9 mouse cellular contexts compared by ENCODE assay signal in genomic region chr5:128809406-128809805, GRCm38 (mm10).
A peak's percentile ranks its signal among the peaks of the same experiment; 100 is the strongest.
DNase-seq lines count a peak whose midpoint lies in the region; ATAC-seq lines count a peak whose summit lies in the region.
"Had no signal": no experiment of that assay in that cellular context is flagged by ENCODE, and none has a peak within 500 bp of the region (broad histone marks: within the 10 kb centered on the region; RNA-seq: fewer than 3 reads in every experiment).

No protein-coding gene starts in this region.

- H3K27ac ChIP-seq in forebrain, embryonic 13.5 days: peak overlapping the region; percentile 57
- peak overlapping the region; percentile 56; the same call in 1 of the 2 replicates for H3K27ac ChIP-seq in neural tube, embryonic 15.5 days (replicated peaks)

- no peaks in the 10 kb centered on the region for H3K36me3 ChIP-seq in forebrain, embryonic 13.5 days (ENCODE audit: poor library complexity, severe bottlenecking)
- H3K36me3 ChIP-seq in neural tube, embryonic 15.5 days: no peaks in the 10 kb centered on the region; the same call in 1 of the 2 replicates

- no peaks in the 10 kb centered on the region for H3K9me3 ChIP-seq in forebrain, embryonic 13.5 days (replicated peaks)
- no peaks in the 10 kb centered on the region for H3K9me3 ChIP-seq in neural tube, embryonic 15.5 days (replicated peaks)

- H3K9ac ChIP-seq in forebrain, embryonic 13.5 days: no peak overlapping the region
- no peak overlapping the region for H3K9ac ChIP-seq in neural tube, embryonic 15.5 days (replicated peaks)

- ATAC-seq in forebrain, embryonic 13.5 days: no peak
- no peak for ATAC-seq in neural tube, embryonic 15.5 days (ENCODE audit: low FRiP score)

- 49% methylated on average over 5 of the region's 5 CpGs for WGBS in forebrain, embryonic 13.5 days
- WGBS in neural tube, embryonic 15.5 days: 47% methylated on average over 5 of the region's 5 CpGs

- H3K4me2 ChIP-seq in forebrain, embryonic 13.5 days: no peak overlapping the region
- no peak overlapping the region for H3K4me2 ChIP-seq in neural tube, embryonic 15.5 days

- no peak overlapping the region for H3K4me3 ChIP-seq in forebrain, embryonic 13.5 days
- H3K4me3 ChIP-seq in neural tube, embryonic 15.5 days (replicated peaks): no peak overlapping the region

- H3K4me1 ChIP-seq in forebrain, embryonic 13.5 days: peaks cover 34% of the 10 kb centered on the region
- H3K4me1 ChIP-seq in neural tube, embryonic 15.5 days: peaks cover 54% of the 10 kb centered on the region

- peak; percentile 36 for DNase-seq in heart, postnatal 4 days
- DNase-seq in heart, postnatal 36 days: no peak
- peak; percentile 13 for DNase-seq in thymus, postnatal 14 days
- DNase-seq in thymus, postnatal 0 days (ENCODE audit: low spot score): no peak
- DNase-seq in spleen, postnatal 14 days (ENCODE audit: low spot score in 2 of 2): no peak
- DNase-seq in urinary bladder, postnatal 14 days (ENCODE audit: low spot score): no peak

- intact Hi-C loops in heart, postnatal 36 days (cut with DNase I): loop anchor here (10.0 kb wide), 1 partner anchor 165 kb away; no protein-coding TSS in a partner anchor

- H3K27me3 ChIP-seq in forebrain, embryonic 13.5 days: peaks cover 4% of the 10 kb centered on the region; the same call in 1 of the 2 replicates
- H3K27me3 ChIP-seq in neural tube, embryonic 15.5 days (replicated peaks): no peaks in the 10 kb centered on the region
- H3K27me3 ChIP-seq: CH12.LX had no signal

Comparison
In these comparisons a context has a peak if more than half of its experiments do, and no peak if none do; other contexts are left out.
1. DNase-seq: peak in heart, postnatal 4 days (single experiment) and thymus, postnatal 14 days (single experiment); none in heart, postnatal 36 days (0 of 2), thymus, postnatal 0 days (single experiment), spleen, postnatal 14 days (0 of 2) and urinary bladder, postnatal 14 days (single experiment).